Mouse (Mus musculus) v-Abl transformed pro-B cells (cell line): Measurements from ENCODE around the gene Oxt.

Source experiments
- in situ Hi-C, 2 experiments: fragments of 400-800 bp; cut with MboI; formaldehyde crosslinking; loops; one replicate each; pipeline ENCODE4 v1.15.1; 2025; ENCODE audit not compliant: unreplicated experiment in 2 of 2

The Oxt gene

DNA sequence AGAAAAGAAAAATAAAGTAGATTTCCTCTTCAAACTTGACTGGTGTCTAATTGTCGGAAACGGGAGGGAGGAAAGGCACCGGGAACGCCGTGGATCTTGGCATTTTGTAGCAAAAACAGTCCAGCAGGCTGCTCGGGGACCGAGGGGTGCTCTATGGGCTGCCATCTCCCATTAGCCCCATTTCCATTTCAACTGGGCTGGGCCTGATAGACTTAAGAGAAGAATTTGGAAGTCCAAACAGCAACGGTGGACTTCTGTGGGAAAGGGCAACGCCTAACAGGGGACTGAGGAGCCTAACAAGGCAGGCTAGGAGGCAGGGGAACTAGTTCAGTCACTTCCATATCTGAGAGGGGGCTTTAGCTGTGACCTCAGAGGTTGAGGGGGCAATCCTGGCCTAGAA, 1.0 kb downstream of the Oxt start:
- in situ Hi-C loops = loop anchor here (5.0 to 10.0 kb wide), 3 partner anchors 185 to 378 kb away; no protein-coding TSS in a partner anchor

DNA sequence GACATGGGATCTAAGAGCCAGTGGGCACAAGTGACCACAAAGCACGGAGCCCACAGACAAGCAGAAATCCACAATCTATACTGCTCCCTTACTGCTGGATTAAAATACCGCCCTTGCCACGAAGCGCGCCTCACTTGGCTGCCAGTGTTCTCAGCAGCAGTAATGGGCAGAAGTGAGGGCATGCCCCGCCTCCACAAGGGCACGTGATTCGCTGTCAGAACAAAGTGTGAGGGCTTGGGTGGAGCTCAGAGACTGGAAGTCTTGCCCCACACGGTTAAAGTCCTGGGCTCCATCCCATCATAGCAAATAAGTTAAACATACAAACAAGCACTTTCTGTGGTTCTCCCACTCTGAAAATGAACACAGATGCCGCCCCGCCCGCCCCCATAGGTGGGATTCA, 1.7 kb downstream of the Oxt start:
- in situ Hi-C loops = loop anchor here (5.0 to 10.0 kb wide), 3 partner anchors 185 to 377 kb away; no protein-coding TSS in a partner anchor

DNA sequence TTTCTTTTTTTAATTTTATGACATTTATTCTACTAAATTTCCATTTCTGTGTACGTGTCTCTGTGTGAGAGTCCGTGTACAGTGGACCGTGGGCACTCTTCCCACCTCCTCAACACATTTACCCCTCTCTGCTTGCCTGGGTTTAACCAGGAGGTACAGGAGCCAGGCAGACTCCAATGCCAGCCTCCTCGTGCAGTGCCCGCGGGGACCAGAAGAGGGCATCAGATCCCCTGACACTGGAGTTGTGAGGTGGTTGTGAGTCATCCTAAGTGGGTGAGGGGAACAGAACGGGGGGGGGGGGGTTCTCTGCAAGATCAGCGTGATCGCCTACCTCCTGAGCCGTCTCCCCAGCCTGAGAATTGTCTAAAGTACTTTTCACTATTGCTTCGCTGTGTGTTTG, 2.2 kb downstream of the Oxt start:
- in situ Hi-C loops = loop anchor here (5.0 to 10.0 kb wide), 3 partner anchors 184 to 377 kb away; no protein-coding TSS in a partner anchor

DNA sequence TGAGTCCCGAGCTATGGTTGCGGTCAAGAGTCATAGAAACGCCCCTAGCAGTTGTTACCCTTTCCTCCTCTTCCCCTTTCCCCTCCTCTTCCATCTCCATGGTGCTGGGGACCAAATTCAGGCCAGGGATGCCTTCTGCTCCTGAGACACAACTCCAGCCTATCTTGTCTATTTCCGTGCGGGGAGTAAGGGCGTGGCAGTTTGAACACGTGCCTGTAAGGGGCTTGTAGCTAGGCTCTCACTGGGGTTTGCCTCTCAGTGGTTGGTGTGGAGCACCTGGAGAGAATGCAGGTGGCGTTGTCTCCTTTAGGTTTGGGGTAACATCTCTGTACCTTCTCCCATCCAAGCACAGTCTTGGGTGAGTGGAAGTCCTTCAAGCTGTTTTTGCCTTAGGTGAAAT, 3.8 kb downstream of the Oxt start:
- in situ Hi-C loops = loop anchor here (5.0 to 10.0 kb wide), 3 partner anchors 183 to 375 kb away; no protein-coding TSS in a partner anchor

DNA sequence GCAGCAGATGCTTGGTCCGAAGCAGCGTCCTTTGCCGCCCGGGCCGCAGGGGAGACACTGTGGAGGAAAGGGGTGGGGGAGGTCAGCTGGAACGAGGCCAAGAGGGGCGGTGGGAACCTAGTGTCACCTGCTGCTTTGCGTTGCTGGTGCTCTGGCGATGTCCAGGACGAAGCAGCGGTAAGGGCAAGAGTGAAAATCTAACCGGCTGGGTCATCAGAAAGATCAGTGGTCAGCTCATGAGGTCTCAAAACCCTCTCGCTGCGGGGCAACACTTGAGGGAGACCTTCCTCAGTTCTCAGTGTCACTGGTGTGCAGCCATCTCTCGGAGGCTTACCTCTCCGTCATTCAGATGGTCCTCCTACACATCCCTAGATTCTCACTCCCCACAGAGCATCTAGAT, 5.2 kb downstream of the Oxt start:
- in situ Hi-C loops = no loop called here

DNA sequence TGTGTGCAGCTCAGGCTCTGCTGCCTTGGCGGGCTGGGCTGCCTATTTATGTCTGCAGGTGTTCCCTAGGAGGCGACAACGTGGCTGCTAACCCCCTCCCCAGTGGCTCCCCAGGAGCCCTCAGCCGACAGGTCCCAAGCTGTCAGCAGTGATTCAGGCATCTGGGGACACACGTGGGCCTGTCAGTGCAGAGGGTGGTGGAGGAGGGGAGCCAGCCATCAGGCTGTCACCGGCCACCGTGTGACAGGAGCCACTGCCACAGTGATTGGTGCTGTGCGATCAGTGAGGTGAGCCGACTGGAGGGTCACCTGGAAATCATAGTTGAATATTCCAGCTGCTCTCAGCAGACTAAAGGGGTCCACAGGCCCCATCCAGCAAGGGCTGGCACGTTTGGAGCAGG, 6.6 kb downstream of the Oxt start, which contains the start of gene Avp:
Gene Avp (minus strand): TSS at position 3 of the 400 bp plus-strand sequence.
- in situ Hi-C loops = no loop called here

DNA sequence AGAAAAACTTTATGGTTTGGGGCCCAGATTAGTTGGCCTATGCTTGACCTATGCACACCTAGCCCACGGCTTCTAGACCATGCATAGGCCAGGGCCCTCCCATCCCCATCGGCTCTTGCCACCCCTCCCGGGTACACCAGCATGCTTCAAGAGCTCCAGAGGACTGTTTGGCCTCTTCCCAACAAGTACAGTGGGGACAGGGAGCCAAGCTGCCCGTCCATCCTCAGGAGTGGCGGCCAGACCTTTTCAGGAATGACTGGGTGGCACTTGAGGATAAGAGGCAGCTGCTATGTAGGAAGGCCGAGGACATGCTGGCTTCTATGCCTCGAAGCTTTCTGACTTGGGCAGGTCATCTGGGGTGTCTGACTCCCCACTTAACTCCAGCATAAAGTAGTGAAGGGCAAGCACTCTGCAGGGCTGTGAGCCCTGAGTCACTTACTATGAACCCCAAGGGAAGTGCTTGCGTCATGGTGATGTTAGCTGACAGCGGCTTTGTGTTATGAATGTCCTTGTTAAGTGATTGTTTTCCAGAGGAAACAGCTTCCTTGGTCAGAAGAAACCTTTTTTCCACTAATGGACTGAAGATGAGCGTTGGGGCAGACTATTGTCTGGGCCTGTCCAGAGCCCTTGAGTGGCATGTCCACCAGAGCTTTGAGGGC, 8.1 kb downstream of the Oxt start:
- in situ Hi-C loops = no loop called here

DNA sequence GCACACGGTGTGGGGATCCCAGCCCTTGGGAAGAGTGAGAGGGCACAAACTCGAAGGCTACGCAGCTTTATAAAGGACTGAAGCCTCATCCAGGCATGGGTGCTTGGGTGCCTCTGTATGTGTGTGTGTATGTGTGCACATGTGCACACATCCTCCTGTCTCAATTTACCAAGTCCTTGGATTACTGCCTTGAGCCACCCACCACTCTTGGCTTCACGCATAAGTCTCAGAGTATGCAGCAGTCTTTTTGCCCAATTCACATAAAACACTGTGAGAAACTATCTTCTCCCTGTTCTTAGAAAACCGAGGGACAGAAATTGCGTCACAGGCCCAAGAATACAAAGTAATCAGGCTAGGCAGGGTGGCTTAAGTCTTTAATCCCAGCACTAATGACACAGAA, 10.0 kb downstream of the Oxt start:
- in situ Hi-C loops = loop anchor here in 1 of 2 experiments (5.0 kb wide), 1 partner anchor 366 kb away; no protein-coding TSS in a partner anchor

DNA sequence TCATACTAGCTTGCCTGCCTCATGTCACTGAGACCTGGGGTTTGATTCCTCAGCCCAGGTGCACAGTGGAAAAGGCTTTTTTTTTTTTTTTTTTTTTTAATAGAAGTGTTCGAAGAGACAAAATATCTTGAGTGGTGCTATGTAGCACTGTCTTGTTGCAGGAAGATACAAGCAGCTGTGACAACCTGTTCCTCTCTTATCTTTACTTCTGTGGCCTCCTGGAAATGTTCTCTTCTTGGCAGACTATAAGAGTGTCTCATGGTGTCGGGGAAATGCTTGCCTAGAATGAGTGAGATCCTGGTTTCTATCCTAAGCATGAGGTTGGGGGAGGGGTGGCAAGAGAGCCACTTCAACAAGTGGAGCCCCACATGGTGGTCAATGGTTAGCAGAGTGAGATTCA, 12.4 kb downstream of the Oxt start:
- in situ Hi-C loops = loop anchor here in 1 of 2 experiments (5.0 kb wide), 1 partner anchor 364 kb away; no protein-coding TSS in a partner anchor

DNA sequence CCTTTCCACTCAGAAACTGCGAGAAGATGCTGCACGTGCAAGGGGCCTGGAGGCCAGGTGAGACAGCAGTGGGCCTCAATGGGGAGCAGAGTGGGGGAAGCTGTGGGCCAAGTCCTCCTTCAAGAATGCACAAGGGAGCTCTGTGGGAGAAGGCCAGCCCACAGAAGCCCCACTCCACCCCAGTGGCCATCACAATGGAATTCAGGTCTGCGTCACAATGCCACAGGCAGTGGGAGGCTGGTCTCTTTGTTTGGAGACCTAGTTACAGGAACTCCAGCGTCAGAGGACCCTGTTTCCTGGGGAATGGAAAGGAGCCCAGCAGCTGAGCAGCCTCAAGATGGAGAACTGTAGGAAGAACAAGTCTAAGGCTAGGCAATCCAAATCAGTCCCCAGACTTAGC, 13.2 kb downstream of the Oxt start:
- in situ Hi-C loops = loop anchor here in 1 of 2 experiments (5.0 kb wide), 1 partner anchor 363 kb away; no protein-coding TSS in a partner anchor

DNA sequence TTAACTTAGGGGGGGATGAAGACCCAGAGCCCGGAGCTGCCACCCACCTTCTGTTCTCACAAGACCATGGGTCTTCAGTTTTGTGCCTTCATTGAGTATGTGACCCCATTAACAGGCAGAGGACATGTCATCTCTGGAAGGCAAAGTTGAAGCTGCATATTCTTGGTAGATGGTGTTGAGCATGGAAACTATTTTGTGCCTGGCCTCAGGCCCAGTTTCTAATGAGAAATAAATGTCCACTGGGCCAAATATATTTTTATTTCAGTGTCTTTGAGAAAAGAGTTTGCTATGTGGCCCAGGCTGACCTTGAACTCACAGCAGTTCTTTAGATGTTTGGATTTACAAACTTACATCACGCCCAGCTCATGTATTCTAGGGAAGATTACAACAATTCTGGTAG, 13.8 kb downstream of the Oxt start:
- in situ Hi-C loops = loop anchor here in 1 of 2 experiments (5.0 kb wide), 1 partner anchor 363 kb away; no protein-coding TSS in a partner anchor

DNA sequence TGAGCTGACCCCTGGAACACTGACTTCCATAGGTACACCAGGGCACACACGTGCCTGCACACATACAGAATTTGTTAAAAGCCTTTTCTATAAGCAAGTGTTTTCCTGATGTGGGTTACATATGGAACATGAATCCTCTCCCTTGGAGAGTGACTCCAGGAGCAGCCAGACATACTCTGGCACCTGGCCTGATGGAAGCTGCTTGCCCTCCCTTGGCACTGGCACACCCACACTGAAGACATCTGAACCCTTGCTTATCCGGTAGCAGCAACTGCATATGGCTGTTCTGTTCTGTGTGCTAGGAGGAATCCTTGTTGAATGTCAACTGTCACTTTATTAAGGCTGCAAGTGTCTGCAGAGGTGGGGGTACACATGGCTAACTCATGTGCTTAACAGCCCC, 15.0 kb downstream of the Oxt start:
- in situ Hi-C loops = no loop called here

DNA sequence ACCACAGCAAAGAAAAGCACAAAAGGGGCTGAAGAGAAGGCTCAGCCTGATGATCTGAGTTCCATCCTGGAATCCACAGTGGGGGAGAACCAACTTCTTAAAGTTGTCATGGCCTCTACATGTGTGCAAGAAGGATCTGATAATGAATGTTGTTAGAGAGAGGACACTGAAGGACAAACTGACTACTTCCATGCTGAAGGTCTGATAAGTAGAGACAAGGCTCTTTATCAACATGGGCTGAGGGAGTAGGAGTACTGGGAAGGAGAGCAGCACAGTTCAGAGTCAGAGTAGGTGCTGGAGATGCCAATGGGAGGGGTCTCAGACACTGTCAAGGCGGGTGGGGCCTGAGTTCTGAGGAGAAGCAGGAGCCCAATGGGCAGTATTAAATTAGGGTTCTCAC, 19.6 kb downstream of the Oxt start:
- in situ Hi-C loops = no loop called here

DNA sequence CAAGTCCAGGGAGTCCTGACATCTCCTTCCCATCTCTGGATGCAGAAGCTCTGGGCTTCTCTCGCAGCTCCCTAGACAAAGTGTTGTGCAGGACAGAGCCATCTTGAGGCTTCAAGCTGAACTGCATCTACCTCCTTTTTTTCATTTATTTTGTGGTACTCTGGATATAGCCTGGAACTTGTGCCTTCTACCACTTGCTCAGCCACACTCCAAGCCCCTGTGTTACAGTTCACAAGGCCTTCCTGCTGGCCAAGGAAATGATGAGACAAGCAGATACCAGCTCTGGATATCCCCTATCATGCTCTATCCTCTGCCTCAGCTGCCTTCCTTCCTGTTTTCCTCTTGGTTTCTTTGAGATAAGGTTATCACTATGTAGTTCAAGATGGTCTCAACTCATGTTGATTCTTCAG, 21.6 kb downstream of the Oxt start:
- in situ Hi-C loops = no loop called here

DNA sequence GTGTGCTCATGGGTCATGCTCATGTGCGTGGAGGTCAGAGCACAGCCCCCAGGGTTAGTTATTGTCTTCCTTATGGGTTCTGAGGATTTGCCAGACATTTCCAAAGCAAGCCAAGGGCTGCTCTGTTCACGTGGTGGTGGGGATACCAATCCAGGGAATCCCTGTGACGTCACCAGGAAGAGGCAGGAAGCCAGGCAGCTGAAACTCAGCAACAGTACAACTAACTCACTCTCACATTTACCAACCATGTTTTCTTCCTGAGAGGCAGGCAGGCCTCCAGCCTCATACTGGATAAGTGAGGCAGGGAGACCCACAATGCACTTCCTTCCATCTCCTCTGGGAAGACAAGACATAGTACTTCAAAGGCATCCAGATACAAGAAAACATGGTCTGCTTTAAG, 22.4 kb downstream of the Oxt start:
- in situ Hi-C loops = no loop called here

DNA sequence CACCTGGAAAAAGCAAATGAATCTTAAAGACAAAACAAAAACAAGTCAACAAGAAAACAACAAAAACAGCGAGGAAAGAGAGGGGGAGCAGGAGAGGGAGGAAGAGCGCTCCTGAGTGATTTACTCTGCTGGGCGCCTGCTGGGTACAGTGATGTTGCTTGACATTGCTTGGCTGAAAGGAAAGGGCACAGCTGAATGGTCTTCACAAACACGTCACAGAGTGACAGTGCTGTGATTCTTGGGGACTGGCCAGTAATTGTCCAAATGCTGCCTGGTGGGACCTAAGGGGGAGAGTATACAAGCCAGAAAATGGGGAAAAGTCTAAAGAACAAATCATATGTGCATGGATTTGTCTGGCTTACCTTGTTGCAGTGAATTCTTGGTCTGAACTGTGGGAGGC, 26.2 kb downstream of the Oxt start:
- in situ Hi-C loops = loop anchor here in 1 of 2 experiments (25.0 kb wide), 1 partner anchor 910 kb away; no protein-coding TSS in a partner anchor

DNA sequence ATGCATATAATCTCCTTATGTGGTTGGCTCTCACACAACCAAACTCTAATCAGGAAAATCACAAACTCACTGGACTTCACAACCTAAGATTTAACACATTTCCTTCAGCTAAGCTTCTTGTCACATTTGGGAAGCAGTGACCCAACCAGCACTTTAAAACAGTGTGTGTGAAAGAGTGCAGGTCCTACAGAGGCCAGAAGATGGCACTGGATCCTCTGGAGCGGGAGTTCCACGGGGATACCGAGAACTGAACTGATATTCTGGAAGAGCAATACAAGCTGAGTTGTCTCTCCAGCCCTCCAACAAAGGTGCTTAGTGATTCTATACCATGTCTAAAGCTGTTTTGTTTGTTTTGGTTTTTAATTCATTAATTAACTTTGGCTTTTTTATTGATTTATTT, 37.1 kb downstream of the Oxt start:
- in situ Hi-C loops = loop anchor here in 1 of 2 experiments (5.0 to 25.0 kb wide), 2 partner anchors 149 to 899 kb away; no protein-coding TSS in a partner anchor

DNA sequence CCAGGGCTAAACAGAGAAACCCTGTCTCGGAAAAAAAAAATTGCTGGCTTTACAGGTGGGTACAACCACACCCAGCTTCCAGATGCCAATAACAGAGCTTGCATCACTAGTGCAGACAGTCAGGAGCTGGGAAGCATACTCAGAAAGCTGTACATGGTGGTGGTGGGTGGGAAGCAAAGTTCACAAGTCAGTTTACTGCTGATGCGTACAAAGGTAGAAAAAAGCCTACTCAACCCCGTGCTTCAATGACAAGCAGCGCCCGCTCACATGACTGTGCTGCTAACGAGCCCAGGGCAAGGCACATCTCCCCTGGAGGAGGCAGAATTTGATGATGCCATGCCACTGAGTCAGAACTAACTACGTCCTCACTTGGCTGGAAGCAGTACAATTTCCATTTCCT, 43.0 kb downstream of the Oxt start:
- in situ Hi-C loops = loop anchor here in 1 of 2 experiments (25.0 kb wide), 1 partner anchor 893 kb away; no protein-coding TSS in a partner anchor
